Mouse (Mus musculus) CD4-positive, CD25-positive, alpha-beta regulatory T cell, adult 2 months (primary cell): ENCODE measurements around the gene Cops7b.
"Not testable (repeated sequence)": the region's sequence is repeated elsewhere in the genome, so short reads cannot be mapped to it uniquely, and the experiment has no call there.

ENCODE experiments used
- DNase-seq: peaks from one replicate; pipeline ENCODE4 v3.0.0-alpha.2; 2012; ENCODE audit warnings: low read depth, low spot score

Cops7b gene

GRCm38 (mm10) chr1:86582451-86583096 is at the start of gene Cops7b, which contains the start of gene Pde6d:
Gene Cops7b (plus strand): TSS chr1:86582904.
Gene Pde6d (minus strand): TSS chr1:86582629.
- peak; percentile 94 for DNase-seq

- DNase-seq = peak; percentile 62
Observed at GRCm38 (mm10) chr1:86533411-86534130, 49.1 kb upstream of the Cops7b start.

- peak; percentile 52 for DNase-seq
Observed at GRCm38 (mm10) chr1:86538383-86538782, 44.3 kb upstream of the Cops7b start.

- not testable (repeated sequence) for DNase-seq
Observed at GRCm38 (mm10) chr1:86539583-86539982, 43.1 kb upstream of the Cops7b start.

GRCm38 (mm10) chr1:86542584-86542983 is 40.1 kb upstream of the Cops7b start:
- no peak for DNase-seq

GRCm38 (mm10) chr1:86546797-86547196 is 35.9 kb upstream of the Cops7b start:
- no peak for DNase-seq

DNA sequence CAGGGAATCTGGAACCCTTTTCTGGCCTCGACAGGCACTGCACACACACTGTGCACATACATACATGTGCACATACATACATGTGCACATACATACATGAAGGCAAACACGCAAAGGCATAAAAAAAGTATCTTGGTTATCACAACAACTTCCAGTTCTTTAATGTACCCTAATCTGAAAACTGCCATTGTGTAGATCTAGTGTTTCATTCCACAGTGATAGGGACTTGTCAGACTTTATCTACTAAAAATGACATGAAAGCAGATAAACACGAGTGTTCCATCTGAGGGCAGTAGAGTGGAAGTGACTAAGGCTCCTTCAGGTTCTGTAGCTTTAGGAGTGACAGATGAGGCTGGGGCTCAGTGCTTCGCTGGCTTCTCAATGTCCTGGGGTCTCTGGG is 31.4 kb upstream of the Cops7b start:
- DNase-seq = no peak

DNA sequence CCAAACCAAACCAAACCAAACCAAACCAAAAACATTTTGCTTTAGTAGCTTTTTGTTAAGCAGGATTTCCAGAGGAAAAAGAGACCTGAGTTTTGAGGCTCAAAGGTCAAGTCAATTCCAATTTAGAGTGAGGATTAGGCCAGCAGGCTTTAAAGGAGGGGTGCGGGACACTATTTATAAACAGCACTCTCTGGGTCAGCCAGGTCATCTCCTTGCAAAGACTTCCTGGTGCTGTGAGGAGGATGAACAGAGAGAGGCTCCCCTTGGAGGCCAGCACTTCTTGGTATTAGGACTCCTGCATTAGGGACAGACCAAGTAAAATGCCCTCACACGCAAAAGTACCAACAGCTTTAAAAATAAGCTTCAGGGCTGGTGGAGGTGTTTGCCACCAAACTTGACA is 30.8 kb upstream of the Cops7b start:
- DNase-seq = no peak

DNA sequence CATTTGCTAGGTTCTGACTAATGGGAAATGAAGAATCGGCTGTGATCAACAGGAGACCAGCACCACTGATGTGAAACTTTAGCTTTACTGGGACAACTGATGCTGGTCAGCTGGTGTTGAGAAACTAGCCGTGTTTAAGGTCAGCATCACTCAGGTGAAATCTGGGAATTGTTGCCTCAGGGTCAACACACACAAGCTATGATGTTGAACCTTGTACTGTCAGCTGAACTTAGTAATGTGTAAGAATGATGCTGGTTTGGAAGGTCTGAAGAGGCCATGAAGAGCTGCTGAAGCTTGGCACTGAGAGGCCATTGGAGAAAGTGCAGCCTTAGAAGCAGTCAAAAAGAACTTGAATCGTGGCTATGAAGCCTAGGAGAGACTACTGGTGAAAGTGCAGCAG is 27.0 kb upstream of the Cops7b start:
- no peak for DNase-seq

DNA sequence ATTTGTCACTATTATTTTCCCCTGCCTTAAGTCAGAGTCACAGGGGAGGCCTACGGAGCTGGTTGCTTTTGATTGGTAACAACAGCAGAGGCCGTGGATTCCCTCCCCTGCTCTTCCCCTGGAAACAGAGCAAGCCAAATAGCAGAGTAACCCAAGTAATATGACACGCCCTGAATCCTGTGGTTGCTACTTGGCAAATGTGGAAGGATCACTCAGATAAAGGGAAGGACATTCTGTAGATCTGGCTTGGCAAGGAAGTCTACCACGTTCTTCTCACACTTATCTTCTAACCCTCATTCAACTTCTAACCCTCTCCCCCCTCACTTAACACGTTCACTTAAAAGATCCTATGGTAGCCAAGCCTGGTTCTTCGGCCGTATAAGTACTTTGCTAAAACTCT is 24.8 kb upstream of the Cops7b start:
- DNase-seq = no peak

GRCm38 (mm10) chr1:86559232-86559631 is 23.5 kb upstream of the Cops7b start:
- no peak for DNase-seq

DNA sequence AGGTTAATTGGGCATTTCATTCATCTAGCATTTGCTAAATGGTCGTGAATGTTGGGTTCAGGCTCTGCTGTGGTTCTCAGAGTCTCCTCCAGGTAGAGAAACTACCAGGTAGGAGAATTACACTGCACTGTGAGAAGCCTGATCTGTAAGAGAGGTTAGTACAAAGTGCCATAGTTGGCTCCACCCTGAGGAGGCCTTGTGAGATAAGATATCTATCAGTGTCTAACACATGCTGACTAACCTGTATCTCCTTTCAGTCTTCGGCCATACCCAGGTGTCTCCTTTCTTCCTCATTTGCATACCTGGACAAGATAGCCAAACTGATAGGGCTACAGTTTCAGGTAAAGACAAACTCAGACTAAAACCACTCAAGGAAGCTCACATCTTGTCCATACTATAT is 20.0 kb upstream of the Cops7b start:
- DNase-seq = no peak

DNA sequence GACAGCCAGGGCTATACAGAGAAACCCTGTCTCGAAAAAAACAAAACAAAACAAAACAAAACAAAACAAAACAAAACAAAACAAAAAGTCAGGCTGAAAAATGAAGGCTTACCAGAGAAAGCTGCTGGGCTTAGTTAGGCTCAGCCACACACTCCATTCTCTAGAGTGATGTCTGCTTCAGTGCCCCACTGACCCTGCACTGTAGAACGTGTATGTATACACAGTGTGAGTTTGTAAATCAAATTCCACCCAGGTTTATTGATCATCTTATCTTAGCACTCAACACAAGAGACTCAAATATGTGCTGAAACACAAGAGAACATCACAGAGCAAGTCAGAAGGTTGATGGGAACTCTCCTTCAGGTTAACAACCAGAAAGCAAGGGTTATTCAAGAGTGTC is 14.3 kb upstream of the Cops7b start:
- DNase-seq = no peak

- no peak for DNase-seq
Observed at GRCm38 (mm10) chr1:86569292-86569860, 13.3 kb upstream of the Cops7b start.

- no peak for DNase-seq
Observed at GRCm38 (mm10) chr1:86571381-86571780, 11.3 kb upstream of the Cops7b start.

DNA sequence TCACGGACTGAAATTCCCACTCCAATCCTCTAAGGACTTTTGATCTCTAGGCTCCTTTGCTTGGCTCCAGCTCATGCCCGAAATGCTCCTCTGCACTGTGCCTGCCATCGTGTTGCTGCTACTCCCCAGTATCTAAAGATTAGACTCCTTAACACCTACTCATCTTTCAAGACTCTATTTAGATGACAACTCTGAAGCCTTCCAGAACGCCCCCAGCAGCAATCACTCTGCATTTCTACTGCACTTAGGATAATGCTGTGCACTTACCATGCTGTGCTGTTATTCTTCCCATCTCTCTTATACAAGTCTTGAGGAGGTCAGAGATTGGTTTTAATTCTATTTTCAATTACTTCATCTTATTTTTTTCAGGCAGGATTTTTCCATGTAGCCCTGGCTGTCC is 10.8 kb upstream of the Cops7b start:
- DNase-seq = no peak

DNA sequence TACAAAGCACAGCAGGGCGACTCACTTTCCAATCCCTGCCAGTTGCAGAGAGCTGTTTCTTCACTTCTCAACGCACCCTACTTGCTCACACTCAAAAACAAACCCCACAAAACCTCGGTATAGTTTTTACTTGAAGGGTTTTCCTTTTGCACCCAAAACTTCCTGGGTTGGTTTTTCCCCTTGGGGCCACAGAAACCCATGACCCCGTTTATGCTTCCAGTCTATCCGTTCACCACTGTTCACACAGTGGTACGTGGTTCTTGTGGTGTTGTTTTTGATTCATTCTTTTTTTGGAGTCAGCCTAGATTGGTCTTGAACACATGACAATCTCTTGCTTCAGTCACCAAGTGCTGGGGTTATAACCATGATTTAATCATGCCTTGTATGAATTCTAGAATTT is 2.3 kb upstream of the Cops7b start:
- DNase-seq = peak; percentile 8

DNA sequence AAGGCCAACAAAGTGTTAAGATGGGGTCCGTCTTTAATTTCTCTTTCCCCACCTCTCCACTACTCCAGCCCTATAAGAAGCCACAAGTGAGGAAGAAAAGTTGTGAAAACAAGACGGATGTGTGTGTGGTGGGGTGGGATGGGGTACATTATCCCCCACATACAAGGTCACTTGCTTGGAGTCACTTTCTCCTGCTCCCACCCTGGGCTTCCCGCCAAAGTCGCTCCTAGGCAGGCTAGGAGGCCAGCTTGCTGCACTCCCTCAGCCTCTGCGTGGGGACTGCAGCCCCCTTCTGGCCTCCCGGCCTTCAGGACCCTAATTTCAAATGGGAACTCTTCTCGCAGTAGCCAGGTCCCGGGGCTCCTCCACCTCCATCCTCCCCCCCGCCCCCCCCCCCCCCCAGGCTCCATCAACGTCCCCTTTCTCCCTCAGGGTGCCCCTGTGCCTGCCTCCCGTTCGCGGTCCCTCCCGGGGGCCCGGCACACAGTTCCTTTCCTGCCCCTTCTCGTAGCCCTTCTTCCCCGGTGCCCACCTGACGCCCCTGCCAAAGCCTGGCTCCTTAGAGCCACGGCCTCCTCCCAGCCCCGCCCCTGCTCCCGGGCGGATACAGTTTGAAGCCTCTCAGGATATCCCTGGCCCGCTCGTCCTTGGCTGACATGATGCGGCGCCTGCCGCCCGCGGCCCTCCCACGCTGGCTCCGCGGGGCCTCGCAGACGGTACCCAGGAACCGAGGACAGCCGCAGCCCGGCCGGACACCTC is 833 bp upstream of the Cops7b start:
- DNase-seq = peak; percentile 24

DNA sequence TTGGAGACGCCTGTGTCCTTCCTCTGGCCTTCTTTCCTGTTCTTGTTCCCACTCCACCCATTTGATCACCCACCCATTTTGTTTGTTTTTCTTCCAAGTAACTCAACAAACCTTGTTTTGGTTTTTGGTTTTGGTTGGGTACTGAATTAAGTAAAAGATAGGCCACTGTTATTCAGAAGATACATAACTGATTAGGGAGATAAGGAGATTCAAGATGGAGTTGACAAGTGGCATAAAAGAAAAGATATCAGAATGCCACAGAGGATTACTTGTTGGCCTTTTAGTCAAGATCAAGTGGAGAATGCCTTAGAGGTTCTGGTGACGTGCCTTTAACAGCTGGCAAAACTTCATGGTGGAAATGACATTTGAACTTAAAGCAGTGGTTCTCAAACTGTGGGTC is 1.0 kb downstream of the Cops7b start:
- DNase-seq = no peak

- peak; percentile 86 for DNase-seq
Observed at GRCm38 (mm10) chr1:86586992-86587391, 4.3 kb downstream of the Cops7b start.

DNA sequence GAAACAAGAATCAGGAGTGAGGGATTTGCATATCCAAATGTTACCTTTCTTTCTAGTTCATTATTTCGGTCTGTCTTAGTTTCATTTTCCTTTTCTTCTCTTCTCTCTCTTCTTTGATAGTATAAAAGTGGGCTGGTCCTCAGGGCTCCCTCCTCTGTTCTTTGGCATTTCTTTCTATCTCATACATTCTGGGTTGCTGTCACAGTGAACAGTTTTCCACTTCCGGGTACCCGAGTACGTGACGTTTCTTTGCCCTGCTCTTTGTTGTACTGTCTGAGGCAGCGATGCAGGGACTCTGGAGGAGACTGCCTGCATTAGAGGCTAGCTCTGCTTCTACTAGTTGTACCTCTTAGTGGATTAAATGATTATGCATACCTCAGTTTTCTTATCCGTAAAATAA is 11.8 kb downstream of the Cops7b start:
- no peak for DNase-seq

GRCm38 (mm10) chr1:86595315-86595714 is 12.6 kb downstream of the Cops7b start:
- no peak for DNase-seq
